Mouse (Mus musculus): ENCODE data around the gene Slamf7. TPM values are rescaled to one million over a fixed set of nuclear protein-coding genes. Genes with fewer than 3 reads are reported as not detected.

Gene Slamf7
- total RNA-seq, 2 experiments from 2014 or later: not detected

DNA sequence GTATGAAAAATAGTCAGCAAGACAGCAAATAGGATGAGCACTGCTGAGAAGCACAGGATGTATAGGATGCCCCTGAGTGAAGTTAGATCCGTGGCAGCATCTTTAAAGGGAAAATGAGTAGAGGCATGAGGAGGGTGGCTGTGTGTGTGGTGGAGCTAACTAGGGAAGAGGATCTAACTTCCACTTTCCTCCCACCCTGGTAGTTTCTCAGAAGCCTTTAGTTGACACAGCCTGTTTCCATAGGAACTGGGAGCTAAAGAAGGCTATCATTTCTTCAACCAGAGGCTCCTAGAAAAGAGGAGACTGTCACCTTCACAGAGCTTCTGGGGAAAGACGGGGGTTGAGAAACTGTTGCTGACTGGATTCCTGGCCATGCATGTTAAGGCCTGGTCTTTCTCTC lies 14.1 kb downstream of the Slamf7 start:
- DNase-seq (ENCODE audit: low spot score in 2 of 2): no peak

DNA sequence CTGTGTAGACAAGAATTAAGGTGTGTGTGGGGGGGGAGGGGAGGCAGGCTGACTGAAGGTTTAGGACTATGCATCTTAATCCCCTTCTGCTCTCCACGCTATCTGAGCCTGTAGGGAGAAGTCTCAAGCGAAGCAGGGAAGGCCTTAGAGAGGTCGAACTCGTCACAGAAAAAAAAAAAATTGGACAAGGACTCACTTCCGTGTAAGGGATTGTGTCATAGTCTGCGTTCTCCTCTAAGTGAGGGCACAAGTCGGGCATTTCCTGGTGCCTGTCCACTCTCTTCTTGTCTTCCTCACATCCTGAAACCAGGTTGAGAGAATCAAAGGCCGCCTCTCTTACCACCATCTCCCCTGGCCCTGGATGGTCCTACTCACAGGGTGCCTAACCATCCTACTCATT lies 15.7 kb downstream of the Slamf7 start:
- no peak for DNase-seq (ENCODE audit: low spot score in 2 of 2)

DNA sequence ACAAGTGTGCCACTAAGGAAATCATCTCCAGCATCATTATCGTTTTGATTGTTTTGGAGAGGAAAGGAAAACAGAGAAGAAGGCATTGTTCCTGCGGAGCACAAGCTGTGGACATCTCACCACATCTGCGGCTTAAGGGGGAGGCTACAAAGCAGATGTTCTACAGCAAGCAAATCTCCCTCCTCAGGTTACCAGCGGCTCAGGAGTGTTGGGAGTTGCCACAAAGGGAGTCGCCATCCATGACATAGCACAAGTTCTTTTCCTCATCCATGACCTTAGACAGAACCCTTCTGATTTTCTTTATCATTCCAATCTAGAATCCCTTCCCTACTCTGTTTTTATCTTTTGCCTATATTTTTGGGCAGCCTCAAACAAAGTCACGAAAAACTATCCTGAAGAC lies 17.1 kb downstream of the Slamf7 start:
- no peak for DNase-seq (ENCODE audit: low spot score in 2 of 2)

DNA sequence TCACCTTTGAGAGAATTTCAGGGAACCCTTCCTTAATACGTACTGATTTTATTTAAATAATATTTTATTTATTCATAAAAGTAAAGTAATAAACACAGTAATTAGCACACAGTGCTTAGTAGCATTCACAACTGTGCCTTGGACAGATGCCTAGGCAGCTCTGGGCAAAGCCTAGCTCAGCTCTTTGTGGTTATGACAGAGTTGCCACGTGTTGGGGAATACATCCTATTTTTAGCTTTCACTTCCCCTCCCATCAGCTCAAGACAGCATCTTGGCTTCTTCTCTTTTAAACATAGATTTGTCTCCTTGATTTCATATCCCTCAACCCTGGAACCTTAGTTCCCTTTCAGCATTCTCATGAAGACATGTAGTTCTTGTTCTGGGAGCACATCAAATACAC lies 21.4 kb downstream of the Slamf7 start:
- DNase-seq (ENCODE audit: low spot score in 2 of 2): peak; percentile 28 to 30

DNA sequence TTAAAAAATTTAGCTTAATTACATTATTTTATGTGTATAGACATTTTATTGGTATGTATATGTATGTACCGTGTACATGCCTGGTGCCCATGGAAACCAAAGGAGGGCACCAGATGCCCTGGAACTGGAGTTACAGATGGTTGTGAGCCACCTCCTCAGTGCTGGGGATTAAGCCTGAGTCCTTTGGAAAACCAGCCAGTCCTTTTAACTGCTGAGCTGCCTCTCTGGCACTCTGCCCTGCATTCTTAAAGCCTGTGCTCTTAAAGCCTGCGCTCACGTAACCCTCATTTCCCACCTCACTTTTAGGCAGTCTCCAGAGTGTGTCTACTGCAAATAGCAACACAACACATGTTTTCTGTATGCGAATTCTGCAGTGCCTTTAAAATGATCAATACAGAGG lies 21.9 kb downstream of the Slamf7 start:
- DNase-seq (ENCODE audit: low spot score in 2 of 2): no peak

DNA sequence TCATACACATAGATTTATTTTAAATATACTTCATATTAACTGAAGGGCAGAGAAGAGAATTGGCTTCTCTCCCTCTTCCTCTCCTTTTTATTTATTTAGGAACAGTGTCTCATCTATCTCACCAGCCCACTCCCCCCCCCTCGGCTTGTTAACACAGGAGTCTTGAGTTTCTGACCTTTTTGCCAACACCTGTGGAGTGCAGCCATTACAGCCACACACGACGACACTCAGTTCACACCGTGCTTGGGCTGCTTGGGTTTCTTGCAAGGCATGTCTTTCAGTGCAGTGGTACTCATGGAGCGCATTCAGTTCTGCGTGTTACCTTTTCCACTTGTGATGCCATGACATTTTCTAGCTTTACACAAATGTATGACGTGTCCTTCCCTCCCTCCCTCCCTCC lies 22.8 kb downstream of the Slamf7 start:
- no peak for DNase-seq (ENCODE audit: low spot score in 2 of 2)

DNA sequence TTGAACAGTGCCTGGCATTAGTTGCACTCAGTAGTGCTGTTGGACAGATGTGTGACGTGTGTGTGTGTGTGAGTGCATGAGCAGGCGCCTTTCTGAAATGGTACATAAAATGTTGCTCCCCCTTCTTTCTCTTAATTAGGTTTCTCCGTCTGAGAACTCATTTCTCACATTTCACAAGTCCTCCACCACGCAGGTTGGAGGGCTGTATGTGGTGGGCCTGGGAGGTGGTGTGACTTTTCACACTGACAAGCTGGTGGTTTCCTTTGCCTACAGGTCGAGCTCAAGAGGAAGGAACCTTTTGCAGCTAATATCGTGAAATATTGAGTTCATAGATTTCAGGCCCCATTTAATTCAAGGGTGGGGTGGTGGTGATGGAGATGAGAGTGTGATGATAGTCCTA lies 23.7 kb downstream of the Slamf7 start:
- DNase-seq (ENCODE audit: low spot score in 2 of 2): no peak

DNA sequence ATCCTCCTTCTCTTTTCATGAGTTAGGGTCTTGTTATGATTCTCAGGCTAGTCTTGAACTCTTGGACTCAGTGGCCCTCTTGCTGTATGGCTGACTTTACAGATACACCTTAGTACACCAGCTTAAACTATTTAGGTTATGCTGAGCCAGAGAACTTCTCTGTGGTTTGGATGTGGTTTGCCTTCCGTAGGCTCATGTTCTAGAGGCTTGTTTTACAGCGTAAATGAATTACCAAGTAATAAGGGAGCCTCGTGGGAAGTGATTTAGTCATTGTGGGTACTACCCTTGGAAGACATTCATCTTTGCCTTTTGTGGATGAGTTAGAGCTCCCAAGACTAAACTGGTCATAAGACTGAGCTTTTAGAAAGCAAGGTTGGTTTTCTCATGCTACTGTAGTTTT lies 25.0 kb downstream of the Slamf7 start:
- DNase-seq (ENCODE audit: low spot score in 2 of 2): no peak

DNA sequence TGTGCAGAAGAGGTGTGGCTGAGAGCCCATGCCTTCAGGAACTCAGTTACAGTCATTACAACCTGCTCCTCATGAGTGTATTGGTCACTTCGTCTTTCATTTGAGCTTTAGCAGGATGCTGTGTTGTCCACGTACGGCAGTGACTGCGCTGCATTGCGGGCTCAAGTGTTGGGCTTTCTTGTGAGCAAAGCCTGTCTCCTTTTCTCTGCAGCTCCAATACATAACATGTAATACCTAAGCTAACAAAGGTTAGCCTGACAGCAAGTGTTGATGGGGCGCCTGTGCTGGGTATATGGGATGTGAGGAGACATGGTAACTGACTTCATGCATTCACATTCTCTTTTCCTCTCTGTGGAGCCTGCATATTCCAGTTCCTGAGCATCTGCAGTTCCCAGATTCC lies 32.7 kb downstream of the Slamf7 start:
- DNase-seq (ENCODE audit: low spot score in 2 of 2): no peak

DNA sequence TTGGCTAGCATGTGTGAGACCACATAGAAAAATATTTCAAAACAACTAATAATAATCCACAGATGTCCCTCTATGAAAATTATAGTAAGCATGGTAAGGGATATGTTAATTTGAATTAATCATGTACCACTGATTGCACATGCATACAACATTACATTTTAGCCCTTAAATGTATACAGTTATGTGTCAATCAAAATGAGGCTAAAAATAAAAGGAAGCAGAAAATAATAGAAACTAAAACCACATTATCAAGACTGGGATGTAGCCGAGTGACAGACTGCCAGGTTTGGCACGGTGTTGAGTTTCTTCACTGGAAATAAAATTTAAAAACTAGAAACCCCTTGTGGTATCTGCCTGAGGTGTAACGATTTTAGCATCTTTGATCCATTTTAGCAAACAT lies 33.2 kb downstream of the Slamf7 start:
- DNase-seq (ENCODE audit: low spot score in 2 of 2): no peak

DNA sequence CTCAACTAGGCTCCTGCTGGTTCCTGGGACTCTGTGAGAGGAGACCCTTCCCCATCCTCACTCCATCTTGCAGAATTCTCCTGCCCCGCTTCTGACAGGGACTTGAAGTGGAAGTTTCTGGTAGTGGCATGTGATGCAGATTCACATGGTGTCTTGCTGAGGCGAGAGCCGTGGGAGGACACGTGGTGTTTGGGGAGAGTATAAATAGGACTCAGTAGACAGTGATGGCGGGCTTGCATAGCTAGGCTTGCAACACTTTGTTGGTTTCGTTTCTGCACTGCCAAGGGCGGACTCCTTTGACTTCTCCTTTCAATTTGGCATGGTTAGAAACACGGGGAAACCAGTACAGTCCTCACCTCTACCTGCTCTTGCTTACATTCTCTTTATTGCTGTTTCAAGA lies 33.8 kb downstream of the Slamf7 start:
- DNase-seq (ENCODE audit: low spot score in 2 of 2): no peak

DNA sequence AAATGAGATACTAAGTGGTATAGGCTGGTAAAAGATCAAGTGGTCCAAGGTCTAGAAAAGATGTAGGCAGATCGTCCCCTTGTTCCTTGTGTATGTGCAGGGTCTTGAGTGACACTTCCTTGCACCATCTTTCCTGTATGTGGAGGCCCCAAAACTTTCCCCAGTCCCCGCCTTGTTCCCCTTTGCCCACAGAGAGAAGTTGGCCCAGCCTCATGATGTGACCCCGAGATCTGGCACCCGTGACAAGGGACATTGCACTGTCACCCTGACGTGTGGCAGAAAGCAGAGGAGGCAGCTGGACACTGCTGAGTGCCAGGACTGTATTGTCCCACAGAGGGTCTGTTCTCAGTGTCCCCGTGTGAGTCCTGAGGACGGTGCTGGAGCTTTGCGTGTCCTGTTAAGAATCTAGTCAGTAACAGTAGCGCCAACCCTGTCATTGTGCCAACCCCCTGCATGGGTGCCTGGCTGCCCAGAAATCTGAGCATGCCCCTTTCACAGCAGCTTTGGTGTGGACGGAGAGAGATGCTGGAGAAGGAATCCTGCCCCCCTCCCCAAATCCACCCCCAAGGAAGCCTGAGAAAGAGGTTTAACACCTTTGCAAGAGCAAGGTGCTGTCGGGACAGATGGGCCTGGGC lies 35.8 kb downstream of the Slamf7 start:
- no peak for DNase-seq (ENCODE audit: low spot score in 2 of 2)

DNA sequence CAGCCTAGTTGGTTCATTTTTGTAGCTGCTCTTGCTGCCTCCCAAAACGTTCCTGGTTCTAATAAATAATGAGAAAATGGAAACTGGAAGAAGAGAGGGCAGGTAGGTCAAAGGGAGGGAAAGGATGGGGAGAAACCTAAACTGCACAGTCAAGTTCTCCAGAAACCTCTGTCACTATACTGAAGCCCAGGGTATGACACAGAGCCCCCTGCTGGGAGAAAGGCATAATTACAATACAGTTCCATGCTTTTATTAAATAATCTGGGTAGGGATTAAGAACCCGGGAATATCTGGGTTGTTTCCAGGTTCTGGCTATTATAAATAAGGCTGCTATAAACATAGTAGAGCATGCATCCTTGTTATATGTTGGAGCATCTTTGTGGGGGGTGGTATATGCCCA lies 38.9 kb downstream of the Slamf7 start:
- DNase-seq (ENCODE audit: low spot score in 2 of 2): no peak

DNA sequence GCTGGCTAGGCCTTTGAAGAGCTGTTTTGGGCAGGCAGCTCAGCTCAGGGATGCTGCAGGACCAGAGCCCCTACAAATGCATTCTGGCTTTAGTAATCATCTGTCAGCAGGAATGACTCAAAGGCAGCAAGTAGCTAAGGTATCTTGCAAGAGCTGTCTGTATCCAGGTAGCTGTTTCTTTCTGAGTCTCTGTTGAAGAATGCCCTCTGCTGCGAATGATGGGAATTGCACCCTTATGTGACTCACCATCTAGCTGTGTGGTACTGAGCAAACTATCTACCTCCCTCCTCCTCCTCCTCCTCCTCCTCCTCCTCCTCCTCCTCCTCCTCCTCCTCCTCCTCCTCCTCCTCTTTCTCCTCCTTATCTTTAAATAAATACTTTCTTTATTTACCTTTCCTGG lies 42.1 kb downstream of the Slamf7 start:
- DNase-seq (ENCODE audit: low spot score in 2 of 2): no peak

DNA sequence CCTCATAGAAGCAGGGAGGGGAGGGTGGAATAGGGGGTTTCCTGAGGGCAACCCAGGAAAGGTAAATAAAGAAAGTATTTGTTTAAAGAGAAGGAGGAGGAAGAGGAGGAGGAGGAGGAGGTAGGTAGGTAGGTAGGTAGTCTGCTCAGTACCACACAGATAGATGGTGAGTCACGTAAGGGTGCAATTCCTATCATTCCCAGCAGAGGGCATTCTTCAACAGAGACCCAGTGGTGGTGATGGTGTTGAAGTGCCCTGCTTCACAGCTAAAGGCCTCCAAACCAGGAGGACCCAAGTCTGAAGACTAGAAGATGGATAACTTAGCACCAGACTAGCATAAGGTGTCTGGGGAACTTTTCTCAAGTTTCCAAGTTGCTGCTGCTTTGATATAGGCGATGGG lies 42.8 kb downstream of the Slamf7 start:
- no peak for DNase-seq (ENCODE audit: low spot score in 2 of 2)

DNA sequence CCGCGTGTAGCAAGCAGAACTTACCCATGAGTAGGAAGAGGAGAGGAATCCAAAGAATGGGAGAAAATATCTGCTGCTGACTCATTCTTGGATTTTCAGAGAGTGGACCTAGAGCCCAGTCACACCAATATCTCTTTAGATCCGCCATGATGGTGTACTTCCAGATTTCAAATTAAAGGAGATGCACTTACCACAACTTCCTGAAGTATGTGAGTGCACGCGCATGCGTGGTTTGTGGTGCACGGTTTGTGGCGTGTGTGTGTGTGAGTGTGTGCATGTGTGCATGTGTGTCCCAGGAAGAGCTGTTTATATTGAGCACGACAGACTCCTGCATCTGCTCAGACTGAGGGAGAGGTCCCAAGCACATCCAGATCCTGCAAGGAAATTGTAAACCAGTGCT lies 45.7 kb downstream of the Slamf7 start, which contains the start of gene Ly9:
TSS of gene Ly9 (minus strand) at position 235 of the 400 bp plus-strand sequence.
- no peak for DNase-seq (ENCODE audit: low spot score in 2 of 2)

DNA sequence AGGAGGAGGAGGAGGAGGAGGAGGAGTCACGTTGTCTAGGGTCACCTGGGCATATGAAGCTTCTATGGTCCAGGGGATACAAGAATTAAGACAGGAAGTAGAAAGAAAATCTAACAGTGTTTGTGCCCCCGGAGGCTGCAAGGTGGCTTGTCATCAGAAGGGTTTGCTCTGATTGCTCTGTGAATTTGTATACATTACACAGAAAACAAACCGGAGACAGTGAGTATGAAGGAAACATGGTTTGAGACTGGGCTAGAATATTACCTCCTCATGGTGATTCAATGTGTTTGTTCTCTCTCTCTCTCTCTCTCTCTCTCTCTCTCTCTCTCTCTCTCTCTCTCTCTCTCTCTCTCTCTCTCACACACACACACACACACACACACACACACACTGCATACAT lies 46.2 kb downstream of the Slamf7 start:
- no peak for DNase-seq (ENCODE audit: low spot score in 2 of 2)

DNA sequence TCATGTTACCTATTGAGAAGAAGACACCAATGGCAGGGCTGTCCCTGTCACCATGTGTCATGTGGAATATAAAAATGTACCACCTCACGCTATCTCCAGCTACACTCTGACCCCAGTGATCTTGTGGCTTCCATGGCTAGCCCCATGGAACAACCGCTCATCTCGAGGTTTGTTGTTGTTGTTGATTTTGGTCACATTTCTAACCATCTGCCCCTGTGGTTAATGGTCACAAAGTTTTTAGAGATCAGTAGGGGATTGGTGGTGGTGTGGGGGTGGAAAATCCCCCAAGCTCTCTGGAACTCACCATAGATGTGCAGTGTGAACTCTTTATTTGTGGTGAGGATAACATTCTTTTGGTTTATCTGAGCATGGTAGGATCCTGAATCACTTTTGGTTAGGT lies 48.1 kb downstream of the Slamf7 start:
- no peak for DNase-seq (ENCODE audit: low spot score in 2 of 2)

DNA sequence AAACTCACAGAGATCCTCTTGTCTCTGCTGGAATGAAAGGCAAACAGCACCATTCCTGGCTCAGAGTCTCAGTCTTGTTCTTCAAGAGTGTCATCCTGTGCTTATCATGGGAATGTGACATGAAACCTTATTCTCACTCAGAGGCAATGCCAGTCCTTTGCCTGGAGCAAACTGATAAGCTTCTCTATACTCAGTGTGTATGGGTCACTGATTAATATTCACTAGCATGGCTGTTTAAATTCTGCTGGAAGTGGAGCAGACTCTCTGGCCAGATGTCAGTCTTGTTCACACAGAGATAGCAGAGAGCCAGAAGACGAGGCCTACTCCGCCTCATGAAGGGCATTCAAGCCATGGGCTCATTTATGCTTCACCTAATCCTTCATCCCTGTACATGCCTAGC lies 68.3 kb downstream of the Slamf7 start:
- no peak for DNase-seq (ENCODE audit: low spot score in 2 of 2)

Small RNAs within 50 kb of the gene (microRNA-seq; reads per million reads assigned to microRNA genes)
- 0 reads per million in 2 experiments for gene Mir7683

Other genes starting within 250 kb of the Slamf7 start
- gene Usf1, start 241.7 kb downstream of the Slamf7 start, total RNA-seq (2021): 100 to 1,000 TPM; 114 to 121 TPM
- gene Tstd1, start 234.2 kb downstream of the Slamf7 start, total RNA-seq (2021): 1 to 10 TPM; 2.1 to 3.5 TPM
- 1 to 10 TPM; 5.5 to 7.8 TPM for gene F11r, start 215.5 kb downstream of the Slamf7 start, total RNA-seq (2021)
- 1 to 10 TPM; 8.5 to 9.0 TPM for gene Alyref2, start 149.6 kb downstream of the Slamf7 start, total RNA-seq (2021)
- gene Itln1, start 117.7 kb downstream of the Slamf7 start, total RNA-seq (2021): not detected
- not detected for gene Cd244a, start 93.8 kb downstream of the Slamf7 start, total RNA-seq (2021)
- under 1 TPM in 1 of 2 experiments, not detected in 1; 0.30 TPM for gene Ly9, start 45.6 kb downstream of the Slamf7 start, total RNA-seq (2021)
- under 1 TPM; 0.30 to 0.38 TPM for gene Cd48, start 29.0 kb upstream of the Slamf7 start, total RNA-seq (2021)
- under 1 TPM; 0.21 to 0.22 TPM for gene Slamf1, start 114.1 kb upstream of the Slamf7 start, total RNA-seq (2021)
- gene Cd84, start 186.7 kb upstream of the Slamf7 start, total RNA-seq (2021): 1 to 10 TPM; 1.8 to 2.0 TPM
- gene Gm10521, start 242.6 kb upstream of the Slamf7 start, total RNA-seq (2021): under 1 TPM; 0.16 to 0.18 TPM

Data from layer of hippocampus, postnatal 10 days (tissue).